ENCODE assay signal across 24 mouse cellular contexts in genomic region chr7:58722250-58722649, GRCm38 (mm10).
DNase-seq lines count a peak whose midpoint lies in the region; ATAC-seq and TF ChIP-seq lines count a peak whose summit lies in the region.
"Had no signal": no experiment of that assay in that cellular context is flagged by ENCODE, and none has a peak within 500 bp of the region (broad histone marks: within the 10 kb centered on the region; RNA-seq: fewer than 3 reads in every experiment).

No protein-coding gene starts in this region.

- no peak for TF ChIP-seq CTCF in left cerebral cortex, adult 2 months (IDR thresholded peaks at IDR 0.05)
- no peak for TF ChIP-seq CTCF in cortical plate, adult 2 months (IDR thresholded peaks at IDR 0.05; ENCODE audit: extremely low read depth, insufficient read depth, low read length)

- intact Hi-C loops in left cerebral cortex, adult 2 months (cut with DNase I): loop anchor here (10.0 kb wide), 1 partner anchor 327 kb away; no protein-coding TSS in a partner anchor
- intact Hi-C loops in heart, postnatal 36 days (cut with DNase I): no loop called here
- intact Hi-C loops in gastrocnemius, postnatal 36 days (cut with DNase I): no loop called here

- H3K4me3 ChIP-seq in left cerebral cortex, adult 2 months: no peak overlapping the region
- H3K4me3 ChIP-seq in cortical plate, adult 2 months (ENCODE audit: insufficient read depth, low read length): no peak overlapping the region
- H3K4me3 ChIP-seq: forebrain, embryonic 10.5 days; forebrain, embryonic 13.5 days; heart, embryonic 12.5 days; heart, embryonic 15.5 days; hindbrain, embryonic 12.5 days; hindbrain, embryonic 15.5 days had no signal

- H3K27ac ChIP-seq in left cerebral cortex, adult 2 months: peak overlapping the region; percentile 12
- H3K27ac ChIP-seq in cortical plate, adult 2 months (ENCODE audit: insufficient read depth, low read length): peak overlapping the region; percentile 83; the same call in 1 of the 2 replicates
- H3K27ac ChIP-seq: forebrain, embryonic 10.5 days; forebrain, embryonic 13.5 days; heart, embryonic 15.5 days; hindbrain, embryonic 12.5 days; hindbrain, embryonic 15.5 days had no signal

- no peak for DNase-seq in left cerebral cortex, adult 2 months (ENCODE audit: extremely low spot score in 1 of 2, low spot score in 2 of 2)
- no peak for DNase-seq in left cerebral cortex, adult 8-10 months (ENCODE audit: low spot score in 2 of 2)
- DNase-seq in thymus, postnatal 14 days: no peak
- DNase-seq in heart, postnatal 36 days: no peak
- no peak for DNase-seq in gastrocnemius, postnatal 36 days
- DNase-seq: adrenal gland, adult 8-10 months; adrenal gland, postnatal 25 days; cerebellum, adult 11-12 months; cerebellum, adult 8-10 months; cerebellum, postnatal 14 days; gastrocnemius, postnatal 10 days; heart, adult 18-20 months; heart, postnatal 10 days; heart, postnatal 4 days had no signal

- TF ChIP-seq POLR2A in cortical plate, adult 2 months (IDR thresholded peaks at IDR 0.05; ENCODE audit: extremely low read depth, insufficient read depth, low read length): no peak

- ATAC-seq in megakaryocyte progenitor cell, adult 5-6 weeks (replicated peaks; ENCODE audit: poor library complexity): peak; percentile 35
- ATAC-seq: activated CD4-positive, CD25-positive, alpha-beta regulatory T cell, adult 4 months; forebrain, embryonic 13.5 days; forebrain, embryonic 16.5 days had no signal

- peaks cover 1% of the 10 kb centered on the region; the same call in 1 of the 2 replicates for H3K4me1 ChIP-seq in cortical plate, adult 2 months (ENCODE audit: control insufficient read depth, insufficient read depth, low read length)
- H3K4me1 ChIP-seq: forebrain, embryonic 13.5 days; hindbrain, embryonic 12.5 days; hindbrain, embryonic 15.5 days had no signal
